Mouse (Mus musculus): ENCODE data around the gene Gm45015.
"Not testable (repeated sequence)": the region's sequence is repeated elsewhere in the genome, so short reads cannot be mapped to it uniquely, and the experiment has no call there.

The Gm45015 gene

GRCm38 (mm10) chrX:73336740-73337139 lies at the start of gene Gm45015:
Gm45015 (minus strand) TSS chrX:73336840.
- DNase-seq (ENCODE audit: low read depth, low spot score), result no peak

- DNase-seq (ENCODE audit: low read depth, low spot score), result no peak
Observed at GRCm38 (mm10) chrX:73384924-73385323, 48.3 kb upstream of the Gm45015 start.

DNA sequence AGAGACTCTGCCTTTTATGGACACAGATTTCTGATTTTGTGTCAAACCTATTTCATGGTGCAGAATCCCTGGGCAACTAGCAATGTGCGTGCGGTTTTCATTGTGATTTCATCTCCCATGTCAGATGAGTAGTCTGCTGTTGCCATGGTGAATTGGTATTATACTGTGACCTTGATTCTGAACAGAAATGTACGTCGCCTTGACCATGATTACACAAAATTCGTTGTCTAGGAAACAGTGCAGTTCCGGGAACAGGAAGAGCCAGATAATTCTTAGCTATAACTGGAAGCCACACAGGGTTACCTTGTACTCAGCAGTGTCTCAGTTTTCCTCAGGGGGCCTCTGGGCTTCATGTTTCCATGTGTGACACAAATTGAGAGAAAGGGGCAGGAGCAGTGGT lies 47.8 kb upstream of the Gm45015 start:
- no peak for DNase-seq (ENCODE audit: low read depth, low spot score)

DNA sequence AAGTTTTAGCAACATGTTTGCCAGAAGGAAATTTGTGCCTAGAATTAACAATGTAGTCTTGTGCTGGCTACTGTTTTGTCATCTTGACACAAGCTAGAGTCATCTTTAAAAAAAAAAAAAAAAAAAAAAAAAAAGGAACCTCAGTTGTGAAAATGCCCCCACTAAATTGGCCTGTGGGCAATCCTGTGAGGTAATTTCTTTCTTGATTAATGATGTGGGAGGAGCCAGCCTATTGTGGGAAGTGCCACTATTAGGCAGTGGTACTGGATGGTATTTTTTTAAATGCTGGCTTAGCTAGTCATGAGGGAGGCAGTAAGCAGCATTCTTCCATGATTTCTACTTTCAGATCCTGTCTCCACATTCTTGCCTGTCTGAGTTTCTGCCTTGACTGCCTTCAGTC lies 26.7 kb upstream of the Gm45015 start:
- no peak for DNase-seq (ENCODE audit: low read depth, low spot score)

DNA sequence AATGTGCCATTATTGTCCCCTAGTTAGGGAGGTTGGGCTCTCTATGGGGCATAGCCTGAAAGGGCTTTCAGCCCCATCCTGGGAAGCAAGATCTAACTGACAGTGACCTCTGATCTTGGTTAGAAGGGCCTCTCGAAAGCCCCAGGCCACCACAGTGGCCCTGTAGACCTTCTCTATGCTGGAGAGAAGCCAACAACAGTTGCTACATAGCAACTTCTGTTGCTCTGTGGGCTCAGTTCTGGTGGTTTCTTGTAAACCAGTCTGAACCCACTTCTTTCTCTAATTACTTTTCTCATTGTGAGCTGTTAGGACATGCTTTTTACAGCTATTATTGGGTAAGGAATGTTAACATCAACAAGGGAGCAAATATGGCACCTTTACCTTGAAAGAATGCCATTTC lies 20.1 kb upstream of the Gm45015 start:
- DNase-seq (ENCODE audit: low read depth, low spot score), result no peak

- no peak for DNase-seq (ENCODE audit: low read depth, low spot score)
Observed at GRCm38 (mm10) chrX:73356163-73356562, 19.5 kb upstream of the Gm45015 start.

DNA sequence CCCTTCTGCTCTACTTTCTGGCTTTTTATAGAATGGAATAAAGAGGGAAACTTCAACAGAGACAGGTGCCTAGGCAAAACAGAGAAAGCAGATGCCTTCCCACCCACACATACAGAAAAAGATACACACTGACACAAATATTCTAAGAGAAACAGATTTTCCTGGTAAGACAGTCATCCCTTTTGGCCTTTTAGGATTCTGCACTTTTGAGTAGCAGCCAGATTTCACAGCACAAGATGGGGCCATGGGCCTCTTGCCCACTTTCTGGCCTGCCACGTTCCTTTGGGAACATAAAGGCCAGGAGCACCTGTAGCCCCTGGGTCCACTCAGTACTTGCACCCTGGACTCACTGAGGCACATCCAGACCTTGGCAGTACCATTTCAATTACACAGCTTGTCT lies 7.7 kb upstream of the Gm45015 start:
- no peak for DNase-seq (ENCODE audit: low read depth, low spot score)

DNA sequence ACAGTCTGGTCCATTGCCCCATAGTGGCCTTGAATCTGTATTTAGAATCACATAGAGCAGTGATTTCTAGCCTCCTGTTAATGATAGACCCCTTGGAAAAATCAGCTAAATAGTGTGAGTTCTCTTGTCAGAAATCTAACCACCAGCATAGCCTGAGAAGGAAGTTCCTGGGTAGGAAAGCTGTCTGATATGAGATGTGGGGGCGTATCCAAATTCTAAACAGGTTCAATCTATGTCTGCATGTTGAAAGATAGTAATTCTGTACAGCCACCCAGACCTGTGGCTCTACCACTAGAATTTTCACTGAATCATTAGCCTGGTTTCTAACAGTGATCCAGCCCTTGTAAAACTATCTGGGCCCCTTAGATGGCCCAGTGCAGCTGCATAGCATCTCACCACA lies 7.2 kb upstream of the Gm45015 start:
- DNase-seq (ENCODE audit: low read depth, low spot score), result no peak

DNA sequence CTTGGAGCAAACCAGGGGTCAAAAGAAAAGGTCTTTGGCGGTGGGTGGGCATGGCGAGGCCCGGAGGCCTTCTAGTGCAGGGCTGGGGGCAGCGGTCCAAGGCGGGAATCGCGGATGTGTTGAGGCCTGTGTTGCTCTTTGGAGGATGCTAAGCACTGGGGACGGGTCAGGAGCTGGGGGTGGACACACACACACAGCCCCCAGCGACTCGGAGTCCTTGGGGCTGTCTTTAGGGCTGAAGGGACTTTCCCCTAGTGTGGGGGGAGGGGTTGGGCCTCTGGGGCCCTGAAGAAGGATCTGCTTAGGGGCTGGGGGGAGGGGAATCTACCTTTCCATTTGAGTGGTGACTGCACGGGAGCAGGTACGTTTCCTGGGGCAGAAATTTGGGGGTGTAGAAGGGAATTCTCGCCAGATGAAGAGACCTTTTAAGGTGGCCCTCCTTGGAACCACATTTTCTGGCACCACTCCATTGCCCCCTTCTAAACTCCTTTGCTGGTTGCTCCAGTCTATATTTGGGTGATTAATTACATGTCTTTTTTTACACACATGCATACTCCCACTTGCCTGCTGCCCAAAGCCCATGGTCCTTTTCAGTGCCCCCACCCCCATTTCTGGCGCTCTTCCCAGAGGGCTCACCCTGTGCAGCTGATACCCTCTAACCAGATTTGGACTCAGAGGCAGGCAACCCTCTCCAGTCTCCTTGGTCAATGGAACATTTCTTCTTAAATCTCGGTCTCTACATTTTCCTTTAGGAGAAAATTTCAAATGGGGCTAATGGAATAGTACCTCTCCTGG lies 6.5 kb upstream of the Gm45015 start:
- DNase-seq (ENCODE audit: low read depth, low spot score), result no peak

GRCm38 (mm10) chrX:73342483-73342895 lies 5.8 kb upstream of the Gm45015 start, which contains the start of gene Zfp275:
Zfp275 (plus strand) TSS chrX:73342621.
- DNase-seq (ENCODE audit: low read depth, low spot score), result no peak

DNA sequence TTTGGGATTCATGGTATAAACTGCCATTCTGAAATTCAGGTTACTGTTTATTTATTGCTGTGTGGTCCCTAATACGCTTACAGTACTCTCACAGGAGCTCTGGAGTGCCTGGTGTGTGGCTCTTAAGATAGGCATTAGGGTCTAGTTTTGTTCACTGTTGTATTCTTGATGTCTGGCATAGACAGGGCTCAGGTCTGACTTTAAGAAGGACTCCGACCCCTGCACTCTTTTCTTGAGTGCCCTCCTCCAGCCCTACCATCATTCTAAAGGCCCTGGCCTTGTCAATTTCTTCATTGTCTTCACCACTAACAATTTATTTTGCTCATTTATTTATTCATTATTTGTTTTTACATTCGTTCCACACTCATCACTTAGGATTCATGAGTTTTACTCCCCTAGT lies 5.4 kb upstream of the Gm45015 start:
- no peak for DNase-seq (ENCODE audit: low read depth, low spot score)

GRCm38 (mm10) chrX:73341473-73341872 lies 4.8 kb upstream of the Gm45015 start:
- no peak for DNase-seq (ENCODE audit: low read depth, low spot score)

- no peak for DNase-seq (ENCODE audit: low read depth, low spot score)
Observed at GRCm38 (mm10) chrX:73333548-73333947, 3.1 kb downstream of the Gm45015 start.

DNA sequence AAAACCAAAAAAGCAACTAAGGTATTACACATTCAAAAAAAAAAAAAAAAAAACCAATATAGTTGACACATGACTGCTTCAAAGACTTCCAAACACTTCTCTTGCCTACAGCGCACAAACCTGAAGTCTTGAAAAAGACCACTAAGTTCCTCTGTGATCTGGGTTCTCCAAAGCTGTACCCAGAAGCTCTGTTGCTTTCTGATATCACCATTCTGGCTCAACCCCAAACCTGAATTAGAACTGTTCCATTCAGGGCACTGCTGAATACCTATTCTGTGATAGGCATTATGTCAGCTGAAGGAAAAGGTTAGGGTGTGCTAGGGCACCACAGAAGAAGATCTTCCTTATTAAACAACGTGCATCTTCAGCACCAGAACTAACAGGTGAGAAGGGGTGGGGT lies 9.4 kb downstream of the Gm45015 start:
- DNase-seq (ENCODE audit: low read depth, low spot score), result no peak

DNA sequence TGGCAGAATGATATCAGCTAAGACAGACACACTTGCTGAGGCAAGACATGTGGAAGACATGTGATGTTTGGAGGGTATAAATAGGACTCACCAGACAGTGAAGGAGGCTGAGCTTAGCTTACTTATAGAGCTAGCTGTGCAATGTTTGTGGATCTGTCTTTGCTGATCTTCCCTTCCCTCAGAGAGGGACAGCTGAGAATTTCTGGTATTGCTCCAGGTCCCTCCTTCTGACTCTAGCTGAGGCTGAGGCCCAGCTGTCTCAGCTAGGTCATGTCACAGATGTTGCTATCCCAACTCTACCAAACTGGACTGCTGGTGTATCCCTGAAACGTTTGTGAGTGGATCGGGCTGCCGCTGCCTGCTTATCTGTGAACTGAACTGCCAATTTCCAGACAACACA lies 15.6 kb downstream of the Gm45015 start:
- no peak for DNase-seq (ENCODE audit: low read depth, low spot score)

GRCm38 (mm10) chrX:73312522-73312921 lies 24.1 kb downstream of the Gm45015 start:
- no peak for DNase-seq (ENCODE audit: low read depth, low spot score)

DNA sequence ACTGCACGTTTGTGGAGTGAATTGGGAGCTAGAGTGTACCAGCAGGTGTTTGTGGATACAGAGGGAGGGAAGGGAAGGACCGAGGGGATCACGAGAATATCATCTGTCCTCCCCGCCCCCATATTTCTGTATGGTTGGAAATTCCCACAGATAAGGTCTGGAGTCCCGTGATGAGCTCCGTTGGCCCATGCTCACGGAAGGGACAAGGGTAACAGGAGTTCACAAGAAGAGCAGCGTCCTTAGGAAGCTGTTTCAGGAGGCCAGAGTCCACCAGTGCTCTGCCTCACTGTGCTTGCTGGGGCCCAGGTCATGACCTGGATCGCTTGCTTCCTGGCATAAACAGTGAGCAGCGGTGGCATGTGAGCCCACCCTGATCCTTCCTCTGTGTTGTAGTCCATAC lies 40.9 kb downstream of the Gm45015 start:
- not testable (repeated sequence) for DNase-seq (ENCODE audit: low read depth, low spot score)

- DNase-seq (ENCODE audit: low read depth, low spot score), result not testable (repeated sequence)
Observed at GRCm38 (mm10) chrX:73292876-73293275, 43.8 kb downstream of the Gm45015 start, which contains the start of the genes Xlr5a and Xlr5c. Xlr5a (minus strand) TSS chrX:73292976. Xlr5c (minus strand) TSS chrX:73292976.

Measured in c-Kit-negative CD71-positive TER-119-positive erythroid progenitor cells, embryonic 14.5 days (primary cell).